Mouse (Mus musculus) myocyte (in vitro differentiated cells): ENCODE data around the gene Ctnnbl1.

ENCODE experiments used
- CEBPB ChIP-seq: IDR thresholded peaks from 2 replicates; pipeline ENCODE4 v1.6.1; 2011; ENCODE audit warnings: mild to moderate bottlenecking, moderate library complexity; ENCODE audit not compliant: poor library complexity, insufficient read depth, severe bottlenecking
- MAX ChIP-seq: IDR thresholded peaks from one replicate; pipeline ENCODE4 v1.6.1; 2011; ENCODE audit warnings: low read depth, mild to moderate bottlenecking, control low read depth
- MYOD1 ChIP-seq, 3 experiments: IDR thresholded peaks; one replicate each; pipeline ENCODE4 v1.6.1; 2011; ENCODE audit warnings: control low read depth in 2 of 3, low read depth in 2 of 3, mild to moderate bottlenecking in 2 of 3, moderate library complexity in 1 of 3; ENCODE audit not compliant: insufficient read length in 2 of 3, control insufficient read depth in 1 of 3
- POLR2A ChIP-seq: IDR thresholded peaks from one replicate; pipeline ENCODE4 v1.6.1; 2011; ENCODE audit warnings: low read depth, mild to moderate bottlenecking, control low read depth, moderate library complexity; ENCODE audit not compliant: insufficient read length
- POLR2AphosphoS2 ChIP-seq: IDR thresholded peaks from one replicate; pipeline ENCODE4 v1.6.1; 2011; ENCODE audit warnings: low read depth, control low read depth; ENCODE audit not compliant: insufficient read length
- SRF ChIP-seq: IDR thresholded peaks from one replicate; pipeline ENCODE4 v1.6.1; 2011; ENCODE audit warnings: low read depth; ENCODE audit not compliant: control insufficient read depth, insufficient read length
- TCF12 ChIP-seq: IDR thresholded peaks from one replicate; pipeline ENCODE4 v1.6.1; 2011; ENCODE audit warnings: mild to moderate bottlenecking, control low read depth; ENCODE audit not compliant: poor library complexity, insufficient read depth, severe bottlenecking
- TCF3 ChIP-seq: IDR thresholded peaks from one replicate; pipeline ENCODE4 v1.6.1; 2011; ENCODE audit warnings: low read depth, control low read depth; ENCODE audit not compliant: insufficient read length
- USF1 ChIP-seq: IDR thresholded peaks from one replicate; pipeline ENCODE4 v1.6.1; 2011; ENCODE audit warnings: low read depth, mild to moderate bottlenecking, control low read depth, moderate library complexity

DNA sequence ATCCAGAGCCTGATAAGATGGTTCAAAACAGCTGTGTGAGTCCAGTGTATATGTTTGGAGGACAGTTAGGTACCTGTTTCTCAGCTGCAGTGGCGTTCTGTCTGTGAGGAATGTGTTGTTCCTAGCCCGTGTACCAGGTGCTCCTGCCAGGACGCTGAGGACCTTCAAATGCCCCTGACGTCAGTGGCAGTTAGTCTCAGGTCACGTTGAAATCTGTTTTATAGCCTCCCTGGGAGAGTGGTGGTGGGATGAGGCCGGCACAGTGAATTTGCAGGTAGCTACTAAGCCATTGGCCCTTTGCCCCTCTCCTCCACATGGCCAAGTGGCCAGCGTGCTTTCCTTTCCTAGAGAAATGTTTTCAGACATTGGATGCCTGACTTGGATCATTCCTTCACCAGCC is 18.6 kb downstream of the Ctnnbl1 start:
- TF ChIP-seq POLR2A (no peak), USF1 (no peak), CEBPB (no peak), MAX (no peak), MYOD1 (IDR thresholded peaks at IDR 0.05; ENCODE audit: control insufficient read depth in 1 of 3, insufficient read length in 2 of 3, low read depth in 2 of 3) (no peak), TCF3 (no peak), POLR2AphosphoS2 (no peak), SRF (no peak), TCF12 (no peak)
